Mouse (Mus musculus) erythroblast, embryonic 14.5 days (primary cell): ENCODE data around the gene Foxl1.

Source experiments
- GATA1 ChIP-seq: IDR thresholded peaks from 2 replicates; pipeline ENCODE4 v1.6.1; 2012; ENCODE audit warnings: low read length, inconsistent platforms, mixed read lengths
- TAL1 ChIP-seq: IDR thresholded peaks from 3 replicates; pipeline ENCODE4 v1.6.1; 2012; ENCODE audit warnings: low read length, inconsistent platforms, mixed read lengths

GRCm38 (mm10) chr8:121089631-121090380 is 37.9 kb upstream of the Foxl1 start:
- TF ChIP-seq GATA1 (no peak), TAL1 (no peak)
